Mouse (Mus musculus) thymus, adult 2 months (tissue): ENCODE measurements at regions not wholly inside any gene's neighbourhood (a gene's known extent, or its start where the extent isn't known, plus 50 kb on each side); places are given as distances from the start of the nearest gene placed in this dataset.

Experiments
- DNase-seq: peaks from one replicate; pipeline ENCODE4 v3.0.0; 2021
- H3K27ac ChIP-seq: fragments of 200-500 bp; 2 replicates; pipeline ENCODE4 v1.5.1; 2012; ENCODE audit warnings: low read length, control low read depth; ENCODE audit not compliant: control insufficient read depth, insufficient read depth
- H3K27me3 ChIP-seq: fragments of 200-500 bp; 2 replicates; pipeline ENCODE4 v1.6.1; 2012; ENCODE audit warnings: mild to moderate bottlenecking, low read length, moderate library complexity, mixed read lengths; ENCODE audit not compliant: control insufficient read depth, insufficient read depth
- H3K36me3 ChIP-seq: fragments of 200-500 bp; 2 replicates; pipeline ENCODE4 v1.6.1; 2012; ENCODE audit warnings: mild to moderate bottlenecking, low read length, moderate library complexity; ENCODE audit not compliant: control insufficient read depth, insufficient read depth
- H3K4me1 ChIP-seq: fragments of 200-500 bp; replicated peaks from 2 replicates; pipeline ENCODE4 v1.6.1; 2012; ENCODE audit warnings: low read length; ENCODE audit not compliant: control insufficient read depth, insufficient read depth
- H3K4me3 ChIP-seq: fragments of 200-500 bp; 2 replicates; pipeline ENCODE4 v1.5.1; 2012; ENCODE audit warnings: mild to moderate bottlenecking, low read length, control low read depth, moderate library complexity; ENCODE audit not compliant: control insufficient read depth, insufficient read depth
- CTCF ChIP-seq: fragments of 200-500 bp; IDR thresholded peaks from 2 replicates; pipeline ENCODE4 v1.5.1; 2012; ENCODE audit warnings: mild to moderate bottlenecking, control low read depth, low read length, moderate library complexity, borderline replicate concordance; ENCODE audit not compliant: control insufficient read depth, poor library complexity, insufficient read depth; ENCODE audit errors: extremely low read depth
- POLR2A ChIP-seq: fragments of 200-500 bp; IDR thresholded peaks from 2 replicates; pipeline ENCODE4 v1.6.1; 2012; ENCODE audit warnings: mild to moderate bottlenecking, low read length, control low read depth, moderate library complexity; ENCODE audit not compliant: control insufficient read depth, poor library complexity, insufficient read depth; ENCODE audit errors: extremely low read depth
- WGBS: fragments of 180-500 bp; shearing (Covaris S2); methylation state at CpG from one replicate; pipeline ENCODE4 v1.1.7; 2018; 5-methylcytosine and 5-hydroxymethylcytosine counted together

DNA sequence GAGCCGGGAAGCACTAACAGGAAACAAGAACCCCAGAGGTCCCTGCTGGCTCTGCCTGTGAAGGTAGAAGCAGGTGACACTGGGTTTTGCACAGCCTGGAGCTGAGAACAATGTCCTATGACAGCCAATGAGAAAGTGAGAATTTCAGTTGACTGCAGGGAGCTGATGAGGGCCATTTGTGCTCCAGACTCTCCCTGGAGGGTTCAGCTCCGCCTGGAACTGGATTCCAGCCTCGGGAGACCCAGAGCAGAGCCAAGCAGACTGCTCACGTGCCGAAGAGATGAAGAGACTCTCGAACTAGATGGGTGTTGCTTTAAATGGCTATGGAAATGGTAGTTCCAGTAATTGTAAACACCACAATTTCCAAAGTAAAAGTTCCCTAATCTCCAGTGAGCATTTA is 93.5 kb downstream of the Cand1 start:
- Histone ChIP-seq H3K27ac (no peak overlapping the region), H3K36me3 (no peaks in the 10 kb centered on the region), H3K27me3 (no peaks in the 10 kb centered on the region), H3K4me1 (no peaks in the 10 kb centered on the region), H3K4me3 (no peak overlapping the region)
- 83% methylated on average over 6 of the region's 6 CpGs for WGBS
- TF ChIP-seq POLR2A (no peak), CTCF (no peak)
- no peak for DNase-seq

DNA sequence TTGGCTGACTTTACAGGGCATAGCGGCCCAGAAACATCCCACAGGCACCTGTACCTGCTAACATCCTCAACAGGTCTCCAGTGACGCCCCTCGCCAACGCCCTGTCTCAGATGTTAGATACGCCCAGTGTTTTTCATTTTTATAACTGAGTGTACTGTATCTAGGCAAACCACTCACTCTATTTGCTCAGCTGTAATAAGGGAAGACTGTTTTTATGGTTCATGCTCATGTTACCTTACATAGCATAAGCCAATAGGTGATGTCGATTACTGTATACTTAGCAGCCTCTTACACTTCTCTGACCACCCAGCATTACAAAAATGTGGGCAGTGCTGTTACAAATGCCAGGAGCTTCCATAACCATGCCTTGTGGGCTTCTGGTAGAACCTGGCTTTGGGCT is 97.0 kb downstream of the Cand1 start:
- no peak for DNase-seq
- no peaks in the 10 kb centered on the region for H3K4me1 ChIP-seq
- no peak overlapping the region for H3K4me3 ChIP-seq
- no peaks in the 10 kb centered on the region for H3K27me3 ChIP-seq
- H3K27ac ChIP-seq, result no peak overlapping the region
- 98% methylated on average over 6 of the region's 6 CpGs for WGBS
- H3K36me3 ChIP-seq, result no peaks in the 10 kb centered on the region
- TF ChIP-seq CTCF, result no peak
- no peak for TF ChIP-seq POLR2A

DNA sequence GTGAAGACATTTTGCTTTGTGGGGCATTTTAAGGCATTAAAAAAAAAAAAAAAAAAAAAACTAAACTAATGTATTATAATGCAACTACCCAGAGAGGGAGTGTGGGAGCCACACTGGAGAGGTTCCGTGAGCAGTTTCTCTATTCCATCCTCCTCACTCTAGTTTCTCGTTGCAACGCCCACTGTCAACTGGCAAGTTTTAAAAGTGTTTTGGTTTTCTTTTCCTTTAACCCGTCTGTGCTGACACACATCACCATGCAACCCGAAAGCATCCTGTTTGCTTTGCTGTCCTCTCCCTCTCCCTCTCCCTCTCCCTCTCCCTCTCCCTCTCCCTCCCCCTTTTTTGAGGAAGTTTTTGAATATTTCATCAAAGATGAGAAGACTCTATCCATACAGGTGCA is 97.5 kb downstream of the Cand1 start:
- DNase-seq, result no peak
- TF ChIP-seq POLR2A (no peak), CTCF (no peak)
- 29% methylated on average over 5 of the region's 5 CpGs for WGBS
- H3K4me1 ChIP-seq, result no peaks in the 10 kb centered on the region
- no peaks in the 10 kb centered on the region for H3K27me3 ChIP-seq
- H3K27ac ChIP-seq, result no peak overlapping the region
- H3K4me3 ChIP-seq, result no peak overlapping the region
- H3K36me3 ChIP-seq, result no peaks in the 10 kb centered on the region

DNA sequence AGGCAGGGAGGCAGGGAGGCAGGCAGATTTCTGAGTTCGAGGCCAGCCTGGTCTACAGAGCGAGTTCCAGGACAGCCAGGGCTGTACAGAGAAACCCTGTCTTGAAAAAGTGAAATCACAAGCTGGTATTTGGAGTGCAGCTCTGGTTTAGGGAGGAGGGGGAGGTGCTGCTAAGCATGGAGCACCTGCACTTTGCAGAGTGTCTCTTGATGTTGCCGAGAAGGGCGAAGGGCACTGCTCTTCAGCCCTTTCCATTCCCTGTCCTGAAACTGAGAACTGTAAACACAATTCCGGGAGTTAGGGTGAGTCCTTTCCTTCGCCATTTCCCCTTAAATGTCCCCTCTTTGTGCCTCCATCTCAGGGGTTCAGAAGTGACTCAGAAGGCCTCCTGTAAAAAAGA is 101.6 kb downstream of the Cand1 start:
- Histone ChIP-seq H3K27me3 (no peaks in the 10 kb centered on the region), H3K27ac (no peak overlapping the region), H3K36me3 (no peaks in the 10 kb centered on the region), H3K4me1 (no peaks in the 10 kb centered on the region), H3K4me3 (no peak overlapping the region)
- no peak for DNase-seq
- no peak for TF ChIP-seq CTCF
- no peak for TF ChIP-seq POLR2A
- 92% methylated on average over 6 of the region's 6 CpGs for WGBS

DNA sequence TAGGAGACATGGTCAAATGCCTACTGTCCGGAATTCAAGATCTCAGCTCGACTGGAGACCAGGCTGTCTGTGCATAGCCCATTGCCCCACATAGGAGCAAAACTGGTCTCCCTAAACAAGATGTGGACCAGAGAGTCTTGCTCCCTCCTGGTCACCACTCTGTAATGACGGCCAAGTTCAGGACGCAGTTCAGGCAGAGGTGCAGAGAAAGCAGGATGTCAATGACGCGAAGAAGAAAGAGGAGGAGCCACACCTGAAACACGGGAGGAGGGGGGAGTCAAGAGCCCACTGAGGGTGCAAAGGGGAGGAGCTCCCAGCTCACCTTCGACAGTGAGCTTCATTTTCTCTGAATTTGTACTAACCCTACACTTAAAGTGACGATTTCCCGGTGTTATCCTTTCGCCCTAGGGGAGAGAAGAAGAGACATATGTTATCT is 104.3 kb downstream of the Cand1 start:
- no peak overlapping the region for H3K4me3 ChIP-seq
- no peak overlapping the region for H3K27ac ChIP-seq
- DNase-seq, result no peak
- 76% methylated on average over 11 of the region's 11 CpGs for WGBS
- H3K4me1 ChIP-seq, result no peaks in the 10 kb centered on the region
- no peaks in the 10 kb centered on the region for H3K27me3 ChIP-seq
- no peak for TF ChIP-seq CTCF
- TF ChIP-seq POLR2A, result no peak
- H3K36me3 ChIP-seq, result no peaks in the 10 kb centered on the region

DNA sequence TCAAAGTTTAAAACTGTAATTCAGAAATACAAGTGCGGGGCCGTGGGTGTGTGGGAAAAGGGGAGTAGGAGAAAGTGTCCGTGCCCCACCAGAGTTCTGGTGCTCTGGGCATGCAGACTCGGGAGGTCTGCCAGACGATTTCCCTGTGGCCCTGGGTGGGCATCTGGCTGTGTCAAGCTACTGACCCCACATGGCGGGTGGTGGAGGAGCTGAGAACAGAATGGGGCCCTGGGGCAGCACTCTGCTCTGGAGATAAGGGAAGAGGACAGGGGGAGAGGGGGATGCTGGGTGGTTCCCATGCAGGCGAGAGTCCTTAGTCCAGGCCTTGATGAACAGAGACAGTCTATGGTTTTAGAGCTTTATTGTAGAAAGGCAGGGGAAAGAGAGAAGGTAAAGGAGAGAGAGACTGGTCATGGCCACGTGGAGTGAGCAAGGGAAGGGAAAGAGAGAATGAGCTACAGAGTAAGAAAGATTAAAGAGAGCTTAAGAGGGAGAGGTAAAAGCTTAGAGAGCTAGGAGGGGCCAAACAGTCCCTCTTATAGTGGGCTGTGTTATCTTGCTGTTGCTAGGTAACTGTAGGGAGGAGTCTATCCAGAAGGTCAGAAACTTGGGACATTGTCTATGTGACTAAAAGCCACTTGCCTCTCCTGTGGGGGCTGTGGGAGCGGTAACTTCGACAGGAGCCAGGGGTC is 104.9 kb downstream of the Cand1 start:
- H3K4me1 ChIP-seq, result no peaks in the 10 kb centered on the region
- no peak overlapping the region for H3K4me3 ChIP-seq
- no peak overlapping the region for H3K27ac ChIP-seq
- no peak for DNase-seq
- TF ChIP-seq POLR2A (no peak), CTCF (no peak)
- H3K27me3 ChIP-seq, result no peaks in the 10 kb centered on the region
- 88% methylated on average over 10 of the region's 10 CpGs for WGBS
- no peaks in the 10 kb centered on the region for H3K36me3 ChIP-seq

DNA sequence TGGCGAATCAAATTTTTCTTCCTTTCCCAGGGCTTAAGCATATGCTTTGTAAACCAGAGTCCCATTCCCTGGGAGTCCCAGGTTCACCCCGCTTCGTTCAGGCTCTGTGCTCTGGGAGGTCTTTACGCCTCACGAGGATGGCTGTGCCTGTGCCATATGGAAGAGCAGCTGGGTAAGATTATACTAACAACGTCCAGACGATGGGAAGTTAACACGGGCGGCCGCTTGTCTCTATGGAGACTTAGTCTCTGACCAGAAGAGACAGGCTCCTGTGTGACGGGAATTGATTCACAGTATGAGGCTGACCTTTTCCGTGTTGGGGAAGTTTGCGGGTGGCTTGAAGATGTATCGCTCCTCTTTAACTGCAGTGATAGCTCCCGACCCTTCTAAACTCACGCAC is 107.9 kb downstream of the Cand1 start:
- TF ChIP-seq POLR2A (no peak), CTCF (no peak)
- no peak overlapping the region for H3K4me3 ChIP-seq
- H3K27ac ChIP-seq, result no peak overlapping the region
- no peaks in the 10 kb centered on the region for H3K4me1 ChIP-seq
- H3K27me3 ChIP-seq, result no peaks in the 10 kb centered on the region
- H3K36me3 ChIP-seq, result no peaks in the 10 kb centered on the region
- no peak for DNase-seq
- WGBS, result 88% methylated on average over 16 of the region's 16 CpGs
